Mouse (Mus musculus) limb, embryonic 11.5 days (tissue): ENCODE measurements around the gene Exoc6b. TPM values are rescaled to one million over a fixed set of nuclear protein-coding genes. Genes with fewer than 3 reads are reported as not detected.

Experiments used
- ATAC-seq: fragments of 200-750 bp; cut with Nextera tagmentation; 2 replicates; pipeline ENCODE4 v1.8.0; 2017; ENCODE audit warnings: low read depth; ENCODE audit not compliant: insufficient number of reproducible peaks, low FRiP score, low TSS enrichment
- DNase-seq: peaks from one replicate; pipeline ENCODE4 v3.0.0-alpha.2; 2015; ENCODE audit warnings: low spot score
- H3K27ac ChIP-seq: fragments of 300-500 bp; sonication (generic); replicated peaks from 2 replicates; pipeline ENCODE4 v1.5.1; 2014; ENCODE audit warnings: low read depth, mild to moderate bottlenecking, low read length
- H3K27me3 ChIP-seq: fragments of 300-500 bp; sonication (generic); 2 replicates; pipeline ENCODE4 v1.6.1; 2014; ENCODE audit warnings: mild to moderate bottlenecking, low read length, mixed read lengths; ENCODE audit not compliant: control insufficient read depth, insufficient read depth
- H3K36me3 ChIP-seq: fragments of 300-500 bp; sonication (generic); 2 replicates; pipeline ENCODE4 v1.6.1; 2014; ENCODE audit warnings: mild to moderate bottlenecking, low read length, moderate library complexity, mixed read lengths; ENCODE audit not compliant: control insufficient read depth, insufficient read depth
- H3K4me1 ChIP-seq: fragments of 300-500 bp; sonication (generic); 2 replicates; pipeline ENCODE4 v1.6.1; 2014; ENCODE audit warnings: low read length, mixed read lengths; ENCODE audit not compliant: control insufficient read depth, insufficient read depth
- H3K4me2 ChIP-seq: fragments of 300-500 bp; sonication (generic); 2 replicates; pipeline ENCODE4 v1.6.1; 2014; ENCODE audit warnings: low read depth, mild to moderate bottlenecking, moderate library complexity; ENCODE audit not compliant: severe bottlenecking
- H3K4me3 ChIP-seq: fragments of 300-500 bp; sonication (generic); 2 replicates; pipeline ENCODE4 v1.5.1; 2014; ENCODE audit warnings: low read depth, low read length
- H3K9ac ChIP-seq: fragments of 300-500 bp; sonication (generic); 2 replicates; pipeline ENCODE4 v1.6.1; 2014; ENCODE audit warnings: mild to moderate bottlenecking, low read length
- H3K9me3 ChIP-seq: fragments of 300-500 bp; sonication (generic); 2 replicates; pipeline ENCODE4 v1.6.1; 2016; ENCODE audit warnings: low read length; ENCODE audit not compliant: control insufficient read depth
- WGBS: fragments of 180-500 bp; shearing (Covaris S2); extraction: QIAGEN DNeasy Blood & Tissue Kit; methylation state at CpG from one replicate; pipeline ENCODE4 v1.1.7; 2014; 5-methylcytosine and 5-hydroxymethylcytosine counted together
- polyA plus RNA-seq: library from polyadenylated mRNA; unstranded; fragments of >200 nt; fragmentation: Nextera tagmentation; extraction: Ambion mirVana; gene quantifications from 2 replicates; pipeline ENCODE4 v1.2.1, GENCODE M21; 2014

Gene Exoc6b
- polyA plus RNA-seq, 1 experiment from 2014 or later = 30.5 TPM

- no peak overlapping the region for H3K9ac ChIP-seq
- no peaks in the 10 kb centered on the region for H3K27me3 ChIP-seq
- no peaks in the 10 kb centered on the region for H3K9me3 ChIP-seq
- 84% methylated on average over 4 of the region's 4 CpGs for WGBS
- no peak overlapping the region for H3K4me3 ChIP-seq
- H3K4me2 ChIP-seq = no peak overlapping the region
- H3K27ac ChIP-seq = no peak overlapping the region
- H3K4me1 ChIP-seq = 0 out of 2 replicates have a peak, but pooled peaks cover 3% of the 10 kb centered on the region
- no peak for ATAC-seq
- no peaks in the 10 kb centered on the region for H3K36me3 ChIP-seq
- no peak for DNase-seq
Measured at GRCm38 (mm10) chr6:84708631-84709030, 360.7 kb downstream of the Exoc6b start.

GRCm38 (mm10) chr6:84699579-84699978, 369.7 kb downstream of the Exoc6b start:
- no peak for ATAC-seq
- H3K27me3 ChIP-seq = no peaks in the 10 kb centered on the region
- no peak for DNase-seq
- no peak overlapping the region for H3K4me2 ChIP-seq
- 70% methylated on average over 5 of the region's 5 CpGs for WGBS
- H3K27ac ChIP-seq = no peak overlapping the region
- no peaks in the 10 kb centered on the region for H3K36me3 ChIP-seq
- 0 out of 2 replicates have a peak, but pooled peaks cover 7% of the 10 kb centered on the region for H3K4me1 ChIP-seq
- no peak overlapping the region for H3K9ac ChIP-seq
- H3K4me3 ChIP-seq = no peak overlapping the region
- H3K9me3 ChIP-seq = no peaks in the 10 kb centered on the region

GRCm38 (mm10) chr6:84698288-84698673, 371.0 kb downstream of the Exoc6b start:
- no peak for DNase-seq
- no peak for ATAC-seq
- Histone ChIP-seq H3K36me3 (no peaks in the 10 kb centered on the region), H3K9me3 (no peaks in the 10 kb centered on the region), H3K27ac (no peak overlapping the region), H3K4me1 (0 out of 2 replicates have a peak, but pooled peaks cover 7% of the 10 kb centered on the region), H3K4me3 (no peak overlapping the region), H3K4me2 (no peak overlapping the region), H3K27me3 (no peaks in the 10 kb centered on the region), H3K9ac (no peak overlapping the region)
- WGBS = 46% methylated on average over 1 of the region's 1 CpGs

- Histone ChIP-seq H3K4me1 (0 out of 2 replicates have a peak, but pooled peaks cover 7% of the 10 kb centered on the region), H3K36me3 (no peaks in the 10 kb centered on the region), H3K27ac (no peak overlapping the region), H3K27me3 (no peaks in the 10 kb centered on the region), H3K9ac (no peak overlapping the region), H3K4me2 (no peak overlapping the region), H3K9me3 (no peaks in the 10 kb centered on the region), H3K4me3 (no peak overlapping the region)
- no peak for DNase-seq
- no peak for ATAC-seq
- 44% methylated on average over 9 of the region's 9 CpGs for WGBS
Measured at GRCm38 (mm10) chr6:84697474-84698287, 371.6 kb downstream of the Exoc6b start.

- H3K9ac ChIP-seq = no peak overlapping the region
- no peaks in the 10 kb centered on the region for H3K36me3 ChIP-seq
- H3K27ac ChIP-seq = no peak overlapping the region
- ATAC-seq = no peak
- no peaks in the 10 kb centered on the region for H3K27me3 ChIP-seq
- H3K4me2 ChIP-seq = no peak overlapping the region
- H3K4me3 ChIP-seq = no peak overlapping the region
- DNase-seq = no peak
- no peaks in the 10 kb centered on the region for H3K9me3 ChIP-seq
- H3K4me1 ChIP-seq = 0 out of 2 replicates have a peak, but pooled peaks cover 7% of the 10 kb centered on the region
- 75% methylated on average over 4 of the region's 4 CpGs for WGBS
Measured at GRCm38 (mm10) chr6:84693844-84694243, 375.5 kb downstream of the Exoc6b start.

- no peak overlapping the region for H3K4me3 ChIP-seq
- H3K9ac ChIP-seq = no peak overlapping the region
- DNase-seq (no peak), ATAC-seq (no peak)
- H3K36me3 ChIP-seq = no peaks in the 10 kb centered on the region
- no peak overlapping the region for H3K4me2 ChIP-seq
- WGBS = 85% methylated on average over 2 of the region's 2 CpGs
- H3K4me1 ChIP-seq = 0 out of 2 replicates have a peak, but pooled peaks cover 7% of the 10 kb centered on the region
- H3K27me3 ChIP-seq = no peaks in the 10 kb centered on the region
- no peak overlapping the region for H3K27ac ChIP-seq
- H3K9me3 ChIP-seq = no peaks in the 10 kb centered on the region
Measured at GRCm38 (mm10) chr6:84693204-84693603, 376.1 kb downstream of the Exoc6b start.

- H3K36me3 ChIP-seq = no peaks in the 10 kb centered on the region
- no peak overlapping the region for H3K9ac ChIP-seq
- no peaks in the 10 kb centered on the region for H3K4me1 ChIP-seq
- no peak overlapping the region for H3K27ac ChIP-seq
- DNase-seq (no peak), ATAC-seq (no peak)
- WGBS = 90% methylated on average over 3 of the region's 3 CpGs
- H3K9me3 ChIP-seq = no peaks in the 10 kb centered on the region
- no peak overlapping the region for H3K4me2 ChIP-seq
- H3K27me3 ChIP-seq = no peaks in the 10 kb centered on the region
- H3K4me3 ChIP-seq = no peak overlapping the region
Measured at GRCm38 (mm10) chr6:84691907-84692306, 377.4 kb downstream of the Exoc6b start.

GRCm38 (mm10) chr6:84677770-84678169, 391.5 kb downstream of the Exoc6b start:
- Histone ChIP-seq H3K4me3 (no peak overlapping the region), H3K36me3 (no peaks in the 10 kb centered on the region), H3K4me1 (no peaks in the 10 kb centered on the region), H3K4me2 (no peak overlapping the region), H3K9me3 (peaks cover 4% of the 10 kb centered on the region; the same call in 1 of the 2 replicates), H3K27ac (no peak overlapping the region), H3K27me3 (no peaks in the 10 kb centered on the region), H3K9ac (no peak overlapping the region)
- DNase-seq (no peak), ATAC-seq (no peak)
- 84% methylated on average over 3 of the region's 3 CpGs for WGBS
